Mouse (Mus musculus): ENCODE measurements around the gene Amigo2. TPM values are rescaled to one million over a fixed set of nuclear protein-coding genes. Genes with fewer than 3 reads are reported as not detected.

Amigo2 gene
- total and polyA plus RNA-seq, 2 experiments from 2014 or later = 20.1 to 22.4 TPM

DNA sequence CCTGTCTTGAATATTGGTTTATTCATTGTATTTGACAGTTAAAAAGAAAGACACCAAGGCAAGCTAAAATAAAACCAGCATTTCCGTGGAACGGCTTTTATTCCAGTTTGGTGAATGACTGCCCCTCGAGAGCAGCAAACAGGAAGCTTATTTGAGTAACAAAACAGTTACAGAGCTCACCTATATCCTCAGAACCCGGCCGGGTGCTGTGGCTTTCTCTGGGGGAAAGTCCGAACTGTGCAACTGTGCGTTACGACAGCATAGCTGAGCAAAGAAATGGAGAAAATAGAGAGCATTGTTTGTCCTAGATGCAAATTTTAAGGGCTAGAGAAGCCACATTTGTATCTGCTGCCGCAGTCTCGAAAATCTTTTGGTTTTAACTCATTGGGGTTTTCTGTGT, 41.3 kb downstream of the Amigo2 start:
- Histone ChIP-seq H3K4me3 (ENCODE audit: low read depth, low read length) (no peak overlapping the region), H3K4me2 (ENCODE audit: low read depth, low read length, poor library complexity, severe bottlenecking) (no peak overlapping the region), H3K4me1 (ENCODE audit: insufficient read depth, low read length) (no peaks in the 10 kb centered on the region), H3K9ac (replicated peaks; ENCODE audit: low read length, poor library complexity, severe bottlenecking) (no peak overlapping the region), H3K9me3 (ENCODE audit: low read length) (no peaks in the 10 kb centered on the region), H3K27me3 (ENCODE audit: insufficient read depth, low read length) (no peaks in the 10 kb centered on the region), H3K27ac (ENCODE audit: low read depth, low read length) (no peak overlapping the region), H3K36me3 (ENCODE audit: insufficient read depth, low read length) (no peaks in the 10 kb centered on the region)
- DNase-seq (ENCODE audit: low spot score) = no peak
- TF ChIP-seq CTCF (IDR thresholded peaks at IDR 0.05) = no peak
- WGBS = 77% methylated on average over 10 of the region's 10 CpGs
- ATAC-seq (ENCODE audit: low FRiP score) = no peak

DNA sequence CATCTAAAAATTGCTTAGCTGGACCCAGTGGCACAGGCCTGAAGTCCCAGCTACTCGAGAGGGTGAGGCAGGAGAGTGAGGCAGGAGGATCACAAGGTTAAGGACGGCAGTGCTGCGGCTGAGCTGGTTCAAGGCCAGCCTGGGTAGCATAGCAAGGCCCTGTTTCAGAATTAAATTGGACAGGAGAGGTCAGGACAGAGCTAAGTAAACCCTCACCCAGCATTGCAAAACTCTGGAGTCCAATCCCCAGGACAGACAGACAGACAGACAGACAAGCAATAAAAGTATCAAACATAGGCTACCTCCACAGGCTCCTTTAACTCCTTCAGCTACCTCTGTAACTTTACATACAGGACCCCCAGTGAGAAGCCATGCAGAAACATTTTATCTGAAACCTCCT, 42.2 kb downstream of the Amigo2 start:
- TF ChIP-seq CTCF (IDR thresholded peaks at IDR 0.05) = no peak
- no peaks in the 10 kb centered on the region for H3K27me3 ChIP-seq (ENCODE audit: insufficient read depth, low read length)
- ATAC-seq (ENCODE audit: low FRiP score) (no peak), DNase-seq (ENCODE audit: low spot score) (no peak)
- 81% methylated on average over 3 of the region's 3 CpGs for WGBS
- no peak overlapping the region for H3K9ac ChIP-seq (replicated peaks; ENCODE audit: low read length, poor library complexity, severe bottlenecking)
- no peak overlapping the region for H3K4me3 ChIP-seq (ENCODE audit: low read depth, low read length)
- no peak overlapping the region for H3K4me2 ChIP-seq (ENCODE audit: low read depth, low read length, poor library complexity, severe bottlenecking)
- no peaks in the 10 kb centered on the region for H3K9me3 ChIP-seq (ENCODE audit: low read length)
- H3K27ac ChIP-seq (ENCODE audit: low read depth, low read length) = no peak overlapping the region
- no peaks in the 10 kb centered on the region for H3K4me1 ChIP-seq (ENCODE audit: insufficient read depth, low read length)
- no peaks in the 10 kb centered on the region for H3K36me3 ChIP-seq (ENCODE audit: insufficient read depth, low read length)

DNA sequence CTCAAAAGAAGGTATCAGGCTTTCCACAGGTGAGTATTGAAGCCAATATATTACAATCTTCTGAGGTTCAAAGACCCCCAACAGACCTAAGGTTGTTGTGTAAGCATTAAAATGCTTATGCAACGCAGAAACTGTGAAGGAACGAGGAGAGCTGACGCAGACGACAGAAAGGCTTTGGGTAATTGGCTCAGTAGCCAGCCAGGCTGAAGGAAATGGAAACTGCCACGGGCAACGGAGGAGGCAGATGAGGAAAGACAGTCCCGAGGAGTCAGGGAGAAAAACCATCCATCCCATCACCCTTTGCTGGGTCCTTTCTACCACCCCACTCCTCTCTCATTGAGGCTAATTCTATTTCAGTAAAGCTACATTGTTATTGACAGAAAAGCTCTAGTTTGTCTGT, 50.4 kb downstream of the Amigo2 start:
- H3K9me3 ChIP-seq (ENCODE audit: low read length) = no peaks in the 10 kb centered on the region
- H3K9ac ChIP-seq (replicated peaks; ENCODE audit: low read length, poor library complexity, severe bottlenecking) = no peak overlapping the region
- H3K4me3 ChIP-seq (ENCODE audit: low read depth, low read length) = no peak overlapping the region
- DNase-seq (ENCODE audit: low spot score) (no peak), ATAC-seq (ENCODE audit: low FRiP score) (no peak)
- 56% methylated on average over 7 of the region's 7 CpGs for WGBS
- no peak overlapping the region for H3K27ac ChIP-seq (ENCODE audit: low read depth, low read length)
- H3K4me2 ChIP-seq (ENCODE audit: low read depth, low read length, poor library complexity, severe bottlenecking) = no peak overlapping the region
- no peaks in the 10 kb centered on the region for H3K4me1 ChIP-seq (ENCODE audit: insufficient read depth, low read length)
- no peak for TF ChIP-seq CTCF (IDR thresholded peaks at IDR 0.05)
- H3K36me3 ChIP-seq (ENCODE audit: insufficient read depth, low read length) = no peaks in the 10 kb centered on the region
- no peaks in the 10 kb centered on the region for H3K27me3 ChIP-seq (ENCODE audit: insufficient read depth, low read length)

DNA sequence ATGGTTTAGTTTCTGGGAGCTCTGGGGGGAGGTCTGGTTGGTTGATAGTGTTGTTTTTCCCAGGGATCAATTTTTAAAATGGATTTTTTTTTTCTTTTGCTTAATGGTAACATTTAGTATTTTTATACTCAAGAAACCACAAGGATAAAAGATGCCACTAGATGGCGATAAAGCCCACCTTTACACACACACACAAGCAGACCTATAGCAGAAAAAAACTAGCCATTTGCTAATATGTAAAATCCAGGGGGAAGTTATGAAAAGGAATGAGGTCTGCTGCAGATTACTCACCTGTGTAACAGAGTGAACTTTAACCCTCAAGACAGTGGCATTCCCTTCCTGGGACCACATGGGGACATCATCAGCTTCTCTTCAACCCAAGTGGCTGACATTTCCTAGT, 51.5 kb downstream of the Amigo2 start:
- H3K36me3 ChIP-seq (ENCODE audit: insufficient read depth, low read length) = no peaks in the 10 kb centered on the region
- WGBS = 0% methylated on average over 1 of the region's 1 CpGs
- no peak overlapping the region for H3K9ac ChIP-seq (replicated peaks; ENCODE audit: low read length, poor library complexity, severe bottlenecking)
- no peaks in the 10 kb centered on the region for H3K27me3 ChIP-seq (ENCODE audit: insufficient read depth, low read length)
- H3K4me2 ChIP-seq (ENCODE audit: low read depth, low read length, poor library complexity, severe bottlenecking) = no peak overlapping the region
- H3K9me3 ChIP-seq (ENCODE audit: low read length) = no peaks in the 10 kb centered on the region
- no peak overlapping the region for H3K27ac ChIP-seq (ENCODE audit: low read depth, low read length)
- peak; percentile 90 for DNase-seq (ENCODE audit: low spot score)
- TF ChIP-seq CTCF (IDR thresholded peaks at IDR 0.05) = peak; percentile 83
- no peak for ATAC-seq (ENCODE audit: low FRiP score)
- H3K4me1 ChIP-seq (ENCODE audit: insufficient read depth, low read length) = no peaks in the 10 kb centered on the region
- no peak overlapping the region for H3K4me3 ChIP-seq (ENCODE audit: low read depth, low read length)

Other genes starting within 250 kb of the Amigo2 start
- gene Slc38a4, start 191.3 kb downstream of the Amigo2 start, total RNA-seq (2014; rRNA removed) = 4.0 and 4.5 TPM in 2 replicates
- 3.7 and 3.9 TPM in 2 replicates for gene Slc38a4, start 191.3 kb downstream of the Amigo2 start, polyA plus RNA-seq (2015; fragmentation: Nextera tagmentation; extraction: Ambion mirVana)
- gene Pced1b, start 180 bp downstream of the Amigo2 start, total RNA-seq (2014; rRNA removed) = 8.8 and 10.4 TPM in 2 replicates
- gene Pced1b, start 180 bp downstream of the Amigo2 start, polyA plus RNA-seq (2015; fragmentation: Nextera tagmentation; extraction: Ambion mirVana) = 7.0 and 8.1 TPM in 2 replicates

Data from midbrain, postnatal 0 days (tissue).